In the genomic region with DNA sequence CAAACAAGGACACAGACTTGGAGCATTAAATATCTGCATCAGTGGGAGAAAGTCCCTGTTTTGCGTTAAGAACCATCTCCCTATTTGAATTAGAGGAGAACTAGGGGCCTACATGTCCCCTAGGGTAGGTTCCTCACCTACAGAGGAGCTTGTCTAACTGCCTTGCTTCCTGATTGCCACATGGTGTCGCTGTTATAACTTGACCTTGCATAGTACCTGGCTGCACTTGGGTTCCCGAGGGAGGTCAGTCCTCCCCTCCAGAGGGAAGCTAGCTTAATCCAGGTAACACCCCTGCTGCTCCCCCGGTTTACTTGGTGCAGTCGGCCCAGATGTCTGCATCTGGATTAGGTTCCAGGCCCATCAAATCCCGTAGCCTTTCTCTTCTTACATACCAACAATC, we compare ENCODE assay signal across 9 mouse cellular contexts. TPM values are rescaled to one million over a fixed set of nuclear protein-coding genes. Genes with fewer than 3 reads are reported as not detected.
A peak's percentile ranks its signal among the peaks of the same experiment; 100 is the strongest.
DNase-seq lines count a peak whose midpoint lies in the region; ATAC-seq and TF ChIP-seq lines count a peak whose summit lies in the region.
"Had no signal": no experiment of that assay in that cellular context is flagged by ENCODE, and none has a peak within 500 bp of the region (broad histone marks: within the 10 kb centered on the region; RNA-seq: fewer than 3 reads in every experiment).

No protein-coding gene starts in this region.

- H3K4me2 ChIP-seq in midbrain, embryonic 14.5 days (ENCODE audit: low read length), result no peak overlapping the region
- no peak overlapping the region for H3K4me2 ChIP-seq in midbrain, embryonic 13.5 days (replicated peaks)
- H3K4me2 ChIP-seq in neural tube, embryonic 15.5 days, result no peak overlapping the region

- no peak overlapping the region for H3K9ac ChIP-seq in midbrain, embryonic 14.5 days (replicated peaks; ENCODE audit: low read length)
- H3K9ac ChIP-seq in midbrain, embryonic 13.5 days (replicated peaks), result no peak overlapping the region
- no peak overlapping the region for H3K9ac ChIP-seq in neural tube, embryonic 15.5 days (replicated peaks)

- WGBS in cerebellum, adult 2 months, result 41% methylated on average over 6 of the region's 6 CpGs
- WGBS in midbrain, embryonic 14.5 days, result 32% methylated on average over 6 of the region's 6 CpGs
- WGBS in midbrain, embryonic 13.5 days, result 26% methylated on average over 6 of the region's 6 CpGs
- WGBS in neural tube, embryonic 15.5 days, result 31% methylated on average over 6 of the region's 6 CpGs

- no peak for TF ChIP-seq POLR2A in cerebellum, adult 2 months (IDR thresholded peaks at IDR 0.05; ENCODE audit: borderline replicate concordance, insufficient read depth, low read length)

- no peaks in the 10 kb centered on the region for H3K9me3 ChIP-seq in midbrain, embryonic 14.5 days (ENCODE audit: control insufficient read depth, low read length)
- no peaks in the 10 kb centered on the region for H3K9me3 ChIP-seq in midbrain, embryonic 13.5 days
- no peaks in the 10 kb centered on the region for H3K9me3 ChIP-seq in neural tube, embryonic 15.5 days (replicated peaks)

- H3K4me1 ChIP-seq in cerebellum, adult 2 months (ENCODE audit: control insufficient read depth, insufficient read depth, low read length), result no peaks in the 10 kb centered on the region
- no peaks in the 10 kb centered on the region for H3K4me1 ChIP-seq in midbrain, embryonic 14.5 days (ENCODE audit: control insufficient read depth, insufficient read depth, low read length)
- H3K4me1 ChIP-seq in midbrain, embryonic 13.5 days (replicated peaks), result 0 out of 2 replicates have a peak, but pooled peaks cover 7% of the 10 kb centered on the region
- H3K4me1 ChIP-seq in neural tube, embryonic 15.5 days, result no peaks in the 10 kb centered on the region

- no peak overlapping the region for H3K4me3 ChIP-seq in cerebellum, adult 2 months (replicated peaks; ENCODE audit: insufficient read depth, low read depth, low read length)
- H3K4me3 ChIP-seq in midbrain, embryonic 14.5 days (replicated peaks; ENCODE audit: low read depth, low read length), result no peak overlapping the region
- H3K4me3 ChIP-seq in midbrain, embryonic 13.5 days (replicated peaks), result no peak overlapping the region
- no peak overlapping the region for H3K4me3 ChIP-seq in neural tube, embryonic 15.5 days (replicated peaks)

- no peak for DNase-seq in cerebellum, adult 2 months
- DNase-seq in cerebellum, adult 18-20 months, result no peak
- peak; percentile 14 for DNase-seq in midbrain, embryonic 14.5 days
- peak; percentile 45 to 62 for DNase-seq in kidney, postnatal 36 days
- DNase-seq in yolk sac, embryonic 10.5 days (ENCODE audit: low spot score), result peak; percentile 21
- DNase-seq in frontal cortex, postnatal 14 days (ENCODE audit: low spot score in 2 of 2), result no peak

- ATAC-seq in midbrain, embryonic 14.5 days (ENCODE audit: low FRiP score, low TSS enrichment), result no peak
- no peak for ATAC-seq in midbrain, embryonic 13.5 days
- no peak for ATAC-seq in neural tube, embryonic 15.5 days (ENCODE audit: low FRiP score)

- no peak overlapping the region for H3K27ac ChIP-seq in cerebellum, adult 2 months (ENCODE audit: insufficient read depth, low read length)
- no peak overlapping the region for H3K27ac ChIP-seq in midbrain, embryonic 14.5 days (replicated peaks; ENCODE audit: low read depth, low read length)
- no peak overlapping the region for H3K27ac ChIP-seq in midbrain, embryonic 13.5 days
- H3K27ac ChIP-seq in neural tube, embryonic 15.5 days (replicated peaks), result no peak overlapping the region

- peak; percentile 62; the same call in 1 of the 2 replicates for TF ChIP-seq CTCF in cerebellum, adult 2 months (IDR thresholded peaks at IDR 0.05; ENCODE audit: borderline replicate concordance, insufficient read depth, low read depth, low read length)

- H3K27me3 ChIP-seq in cerebellum, adult 2 months (ENCODE audit: control insufficient read depth, insufficient read depth, low read length), result no peaks in the 10 kb centered on the region
- no peaks in the 10 kb centered on the region for H3K27me3 ChIP-seq in midbrain, embryonic 14.5 days (ENCODE audit: control insufficient read depth, insufficient read depth, low read length)
- H3K27me3 ChIP-seq in midbrain, embryonic 13.5 days, result no peaks in the 10 kb centered on the region
- H3K27me3 ChIP-seq in neural tube, embryonic 15.5 days (replicated peaks), result no peaks in the 10 kb centered on the region

- H3K36me3 ChIP-seq in midbrain, embryonic 14.5 days (ENCODE audit: control insufficient read depth, insufficient read depth, low read length), result no peaks in the 10 kb centered on the region
- H3K36me3 ChIP-seq in midbrain, embryonic 13.5 days, result no peaks in the 10 kb centered on the region
- H3K36me3 ChIP-seq in neural tube, embryonic 15.5 days, result no peaks in the 10 kb centered on the region
- H3K36me3 ChIP-seq: G1E had no signal

RNA-seq across cellular contexts. Expression of a gene that starts 27.9 kb away (rescaled TPM):
- 65.9 and 66.7 TPM in 2 replicates for polyA plus RNA-seq in cerebellum, adult 2 months (2012; rRNA removed)
- polyA plus RNA-seq in midbrain, embryonic 14.5 days (2014; fragmentation: Nextera tagmentation; extraction: Ambion mirVana), result 50.8 and 72.4 TPM in 2 replicates
- polyA plus RNA-seq in midbrain, embryonic 13.5 days (2015; fragmentation: Nextera tagmentation; extraction: Ambion mirVana), result 62.4 and 70.8 TPM in 2 replicates
- polyA plus RNA-seq in neural tube, embryonic 15.5 days (2015; fragmentation: Nextera tagmentation; extraction: Ambion mirVana), result 53.9 and 58.9 TPM in 2 replicates
- polyA plus RNA-seq: G1E had no signal

RNA-seq across cellular contexts. Expression of a gene that starts 32.2 kb away (rescaled TPM):
- polyA plus RNA-seq in cerebellum, adult 2 months (2012; rRNA removed), result 69.1 and 74.9 TPM in 2 replicates
- polyA plus RNA-seq in midbrain, embryonic 14.5 days (2014; fragmentation: Nextera tagmentation; extraction: Ambion mirVana), result 99.1 and 114 TPM in 2 replicates
- 114 and 115 TPM in 2 replicates for polyA plus RNA-seq in midbrain, embryonic 13.5 days (2015; fragmentation: Nextera tagmentation; extraction: Ambion mirVana)
- 74.8 and 96.9 TPM in 2 replicates for polyA plus RNA-seq in neural tube, embryonic 15.5 days (2015; fragmentation: Nextera tagmentation; extraction: Ambion mirVana)

Comparison
In these comparisons a context has a peak if more than half of its experiments do, and no peak if none do; other contexts are left out.
1. DNase-seq: peak in midbrain, embryonic 14.5 days (single experiment), kidney, postnatal 36 days (2 of 2) and yolk sac, embryonic 10.5 days (single experiment); none in cerebellum, adult 2 months (0 of 2), cerebellum, adult 18-20 months (0 of 2) and frontal cortex, postnatal 14 days (0 of 2).